Mouse (Mus musculus): ENCODE results near the gene AC109138.7.

- TF ChIP-seq MAX (IDR thresholded peaks at IDR 0.05; ENCODE audit: low read depth) (no peak), USF1 (IDR thresholded peaks at IDR 0.05; ENCODE audit: low read depth) (no peak), TCF12 (IDR thresholded peaks at IDR 0.05; ENCODE audit: insufficient read depth, poor library complexity, severe bottlenecking) (no peak), POLR2A (IDR thresholded peaks at IDR 0.05; ENCODE audit: insufficient read length, low read depth) (no peak), MYOG (IDR thresholded peaks at IDR 0.05; ENCODE audit: control insufficient read depth in 1 of 3, insufficient read depth in 1 of 3, insufficient read length in 2 of 3, low read depth in 2 of 3) (peak in 1 of 3 experiments; percentile 29), E2F4 (IDR thresholded peaks at IDR 0.05; ENCODE audit: insufficient read depth) (no peak), POLR2AphosphoS2 (IDR thresholded peaks at IDR 0.05; ENCODE audit: insufficient read length, low read depth) (no peak), REST (IDR thresholded peaks at IDR 0.05; ENCODE audit: insufficient read depth, insufficient read length) (no peak)
Observed at GRCm38 (mm10) chr19:4211891-4212588, 2.1 kb upstream of the AC109138.7 start.
